Mouse (Mus musculus) E14TG2a.4 (cell line): ENCODE results near the gene Gm20388.

Experiments
- H3K27me3 ChIP-seq: 2 replicates; pipeline ENCODE4 v1.6.1; 2014; ENCODE audit warnings: low read length, control low read depth; ENCODE audit not compliant: insufficient read depth
- H3K36me3 ChIP-seq: 2 replicates; pipeline ENCODE4 v1.6.1; 2014; ENCODE audit warnings: low read length, control low read depth; ENCODE audit not compliant: insufficient read depth
- H3K4me1 ChIP-seq: replicated peaks from 2 replicates; pipeline ENCODE4 v1.6.1; 2014; ENCODE audit warnings: low read depth, low read length, control low read depth
- H3K4me3 ChIP-seq: replicated peaks from 2 replicates; pipeline ENCODE4 v1.5.1; 2014; ENCODE audit warnings: mild to moderate bottlenecking, low read length
- H3K9me3 ChIP-seq: 2 replicates; pipeline ENCODE4 v1.6.1; 2014; ENCODE audit warnings: low read length, control low read depth
- CTCF ChIP-seq: conservative IDR thresholded peaks from 2 replicates; pipeline ENCODE4 v1.5.1; 2014; ENCODE audit warnings: low read length
- NANOG ChIP-seq: IDR thresholded peaks from 2 replicates; pipeline ENCODE4 v1.6.1; 2014; ENCODE audit warnings: borderline replicate concordance, low read length, mixed read lengths
- POU5F1 ChIP-seq: IDR thresholded peaks from 2 replicates; pipeline ENCODE4 v1.6.1; 2014; ENCODE audit warnings: low read length, borderline replicate concordance

Gm20388 gene

GRCm38 (mm10) chr8:121013318-121013717 lies 1102.7 kb downstream of the Gm20388 start:
- TF ChIP-seq NANOG: no peak
- no peak for TF ChIP-seq POU5F1
- TF ChIP-seq CTCF: no peak
- Histone ChIP-seq H3K9me3 (no peaks in the 10 kb centered on the region), H3K36me3 (no peaks in the 10 kb centered on the region), H3K4me1 (peaks cover 15% of the 10 kb centered on the region), H3K4me3 (no peak overlapping the region), H3K27me3 (peaks cover 43% of the 10 kb centered on the region)

DNA sequence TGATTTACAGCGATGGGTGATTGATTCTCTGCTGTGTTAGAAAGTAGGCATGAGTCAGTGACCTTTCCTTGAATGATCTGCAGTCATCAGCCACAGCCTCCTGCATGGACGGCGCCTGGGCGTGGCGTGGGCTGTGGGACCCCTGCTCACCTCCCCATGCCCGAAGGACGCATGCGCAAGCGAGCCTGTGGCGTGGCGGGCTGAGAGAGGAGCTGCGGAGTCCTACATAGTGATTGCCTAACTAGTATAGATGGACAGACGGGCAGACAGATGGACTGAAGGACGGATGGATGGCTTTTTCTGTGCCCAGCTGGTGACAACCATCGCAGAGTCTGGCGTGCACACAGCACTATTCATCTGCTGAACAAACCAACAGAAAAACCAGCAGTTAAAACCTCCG lies 1106.0 kb downstream of the Gm20388 start:
- Histone ChIP-seq H3K27me3 (peaks cover 24% of the 10 kb centered on the region), H3K4me1 (peaks cover 16% of the 10 kb centered on the region), H3K9me3 (no peaks in the 10 kb centered on the region), H3K4me3 (no peak overlapping the region), H3K36me3 (no peaks in the 10 kb centered on the region)
- no peak for TF ChIP-seq POU5F1
- no peak for TF ChIP-seq NANOG
- no peak for TF ChIP-seq CTCF

DNA sequence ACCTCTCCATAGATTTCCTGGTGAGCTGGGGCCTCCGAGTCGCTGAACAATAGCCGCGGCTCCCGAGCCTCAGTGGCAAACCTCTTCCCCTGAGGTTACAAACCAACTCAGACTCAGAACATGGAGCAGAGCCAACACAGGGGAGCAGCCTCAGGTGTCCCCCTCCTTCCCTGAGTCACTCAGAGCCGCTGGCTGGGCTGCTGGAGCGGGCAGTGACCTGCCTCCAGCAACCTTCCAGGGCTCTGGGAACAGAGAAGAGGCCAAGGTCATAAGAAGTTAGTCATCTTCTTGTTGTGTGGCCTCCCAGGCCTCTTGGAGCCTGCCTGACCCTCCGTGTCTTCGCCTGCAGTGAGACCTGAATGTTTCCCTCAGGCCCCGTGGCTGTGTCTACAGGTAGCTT lies 1107.6 kb downstream of the Gm20388 start:
- H3K9me3 ChIP-seq: no peaks in the 10 kb centered on the region
- H3K36me3 ChIP-seq: no peaks in the 10 kb centered on the region
- H3K27me3 ChIP-seq: peaks cover 26% of the 10 kb centered on the region; the same call in 1 of the 2 replicates
- TF ChIP-seq POU5F1 (no peak), NANOG (no peak), CTCF (no peak)
- H3K4me3 ChIP-seq: no peak overlapping the region
- H3K4me1 ChIP-seq: peaks cover 16% of the 10 kb centered on the region

GRCm38 (mm10) chr8:121021488-121021887 lies 1110.8 kb downstream of the Gm20388 start:
- Histone ChIP-seq H3K27me3 (peaks cover 24% of the 10 kb centered on the region; the same call in 1 of the 2 replicates), H3K9me3 (no peaks in the 10 kb centered on the region), H3K4me1 (peaks cover 18% of the 10 kb centered on the region), H3K36me3 (no peaks in the 10 kb centered on the region), H3K4me3 (no peak overlapping the region)
- no peak for TF ChIP-seq CTCF
- no peak for TF ChIP-seq NANOG
- no peak for TF ChIP-seq POU5F1

- H3K9me3 ChIP-seq: no peaks in the 10 kb centered on the region
- H3K4me3 ChIP-seq: no peak overlapping the region
- no peaks in the 10 kb centered on the region for H3K36me3 ChIP-seq
- 0 out of 2 replicates have a peak, but pooled peaks cover 14% of the 10 kb centered on the region for H3K27me3 ChIP-seq
- TF ChIP-seq POU5F1 (no peak), CTCF (no peak), NANOG (no peak)
- H3K4me1 ChIP-seq: peaks cover 8% of the 10 kb centered on the region; the same call in 1 of the 2 replicates
These were observed 1112.4 kb downstream of the Gm20388 start for GRCm38 (mm10) chr8:121023003-121023402.

DNA sequence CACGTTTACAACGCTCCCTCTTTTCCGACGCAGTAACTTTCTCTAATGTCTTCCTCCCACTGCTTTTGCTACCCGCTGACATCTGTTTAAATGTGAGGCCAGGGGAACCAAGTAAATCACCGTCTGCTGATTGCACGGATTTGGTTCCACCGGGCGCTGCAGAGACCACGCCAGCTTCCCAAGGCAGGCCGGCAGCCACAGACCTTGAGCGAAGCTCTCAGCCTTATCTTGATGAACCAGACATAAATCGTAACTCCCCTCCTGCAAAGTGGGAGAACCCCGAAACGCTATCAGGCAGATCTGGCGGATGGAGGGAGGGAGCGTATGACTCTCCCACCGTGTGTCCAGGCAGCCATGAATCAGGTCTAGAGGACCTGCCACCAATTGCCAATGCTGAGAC lies 1113.1 kb downstream of the Gm20388 start:
- H3K36me3 ChIP-seq: no peaks in the 10 kb centered on the region
- H3K4me3 ChIP-seq: no peak overlapping the region
- H3K27me3 ChIP-seq: 0 out of 2 replicates have a peak, but pooled peaks cover 9% of the 10 kb centered on the region
- TF ChIP-seq POU5F1 (no peak), NANOG (no peak), CTCF (no peak)
- H3K9me3 ChIP-seq: no peaks in the 10 kb centered on the region
- peaks cover 4% of the 10 kb centered on the region; the same call in 1 of the 2 replicates for H3K4me1 ChIP-seq

GRCm38 (mm10) chr8:121025486-121025885 lies 1114.8 kb downstream of the Gm20388 start:
- TF ChIP-seq NANOG: no peak
- no peak for TF ChIP-seq CTCF
- TF ChIP-seq POU5F1: no peak

DNA sequence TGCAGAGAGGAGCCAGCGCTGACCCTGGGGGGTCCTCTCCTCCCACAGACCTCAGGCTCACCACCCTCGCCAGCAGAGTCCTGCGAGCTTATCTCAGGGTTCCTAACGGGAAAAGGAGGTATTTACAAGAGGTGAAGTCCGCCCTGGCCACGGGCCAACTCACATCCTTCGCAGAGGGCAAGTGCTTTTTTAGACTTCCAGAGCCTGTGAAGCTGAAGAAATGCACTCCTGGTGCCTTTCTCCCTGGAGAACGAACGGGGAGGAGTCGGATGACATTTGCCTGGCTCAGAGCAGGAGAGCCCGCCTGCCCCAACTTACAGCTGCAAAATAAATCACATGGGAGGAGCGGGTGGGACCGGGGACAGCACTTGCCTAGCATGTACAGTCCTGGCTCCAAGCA lies 1117.1 kb downstream of the Gm20388 start:
- TF ChIP-seq NANOG: no peak
- TF ChIP-seq CTCF: no peak
- TF ChIP-seq POU5F1: no peak
- Histone ChIP-seq H3K9me3 (no peaks in the 10 kb centered on the region), H3K4me3 (no peak overlapping the region), H3K36me3 (no peaks in the 10 kb centered on the region), H3K27me3 (peaks cover 4% of the 10 kb centered on the region; the same call in 1 of the 2 replicates), H3K4me1 (peaks cover 4% of the 10 kb centered on the region; the same call in 1 of the 2 replicates)

More at GRCm38 (mm10) chr8:121025486-121025885, 1114.8 kb downstream of the Gm20388 start:
- Histone ChIP-seq H3K9me3 (no peaks in the 10 kb centered on the region), H3K4me3 (no peak overlapping the region), H3K36me3 (no peaks in the 10 kb centered on the region), H3K4me1 (peaks cover 4% of the 10 kb centered on the region; the same call in 1 of the 2 replicates), H3K27me3 (0 out of 2 replicates have a peak, but pooled peaks cover 5% of the 10 kb centered on the region)

- Histone ChIP-seq H3K36me3 (no peaks in the 10 kb centered on the region), H3K4me3 (no peak overlapping the region), H3K9me3 (no peaks in the 10 kb centered on the region), H3K27me3 (peaks cover 7% of the 10 kb centered on the region; the same call in 1 of the 2 replicates), H3K4me1 (no peaks in the 10 kb centered on the region)
- TF ChIP-seq POU5F1 (no peak), CTCF (no peak), NANOG (no peak)
These were observed 1118.4 kb downstream of the Gm20388 start for GRCm38 (mm10) chr8:121029076-121029475.
